Comparison of ENCODE assay signal across 16 mouse cellular contexts in the genomic region with DNA sequence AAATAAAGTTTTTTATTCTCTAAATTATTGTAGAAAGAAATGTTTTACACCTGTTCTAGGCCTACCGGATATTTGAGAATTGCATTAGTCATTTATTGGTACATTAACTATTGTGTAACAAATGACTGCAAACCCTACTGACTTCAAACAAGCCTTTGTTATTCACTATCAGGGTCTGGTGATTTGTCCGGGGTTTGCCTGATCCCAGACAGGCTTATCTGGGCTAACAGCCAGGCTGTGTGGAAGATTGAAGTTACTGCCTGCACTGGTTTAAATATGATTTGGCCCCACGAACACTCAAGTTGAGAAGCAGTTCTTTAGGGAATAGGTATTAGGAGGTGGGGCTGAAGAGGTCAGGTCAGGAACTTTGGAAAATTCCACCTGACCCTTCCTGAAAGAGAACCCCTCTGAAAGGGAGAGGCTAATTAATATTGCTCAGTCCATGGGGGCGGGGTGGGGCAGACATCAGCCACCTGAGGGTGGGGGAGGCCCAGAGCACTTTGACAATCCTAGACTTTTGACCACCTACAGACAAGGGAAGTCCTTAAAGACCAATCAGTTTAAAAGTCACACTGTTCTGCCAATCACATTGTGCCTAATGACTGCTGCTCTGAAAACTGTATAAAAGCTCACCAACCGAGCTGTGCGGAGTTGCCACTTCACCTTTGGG.
A peak's percentile ranks its signal among the peaks of the same experiment; 100 is the strongest.
DNase-seq lines count a peak whose midpoint lies in the region; ATAC-seq and TF ChIP-seq lines count a peak whose summit lies in the region.
"Had no signal": no experiment of that assay in that cellular context is flagged by ENCODE, and none has a peak within 500 bp of the region (broad histone marks: within the 10 kb centered on the region; RNA-seq: fewer than 3 reads in every experiment).

No protein-coding gene starts in this region.

- TF ChIP-seq CTCF in brain, embryonic 14.5 days (IDR thresholded peaks at IDR 0.05; ENCODE audit: borderline replicate concordance, extremely low read depth, insufficient read depth, insufficient read length): no peak
- TF ChIP-seq CTCF in midbrain, postnatal 0 days (IDR thresholded peaks at IDR 0.05): no peak

- TF ChIP-seq POLR2A in brain, embryonic 14.5 days (IDR thresholded peaks at IDR 0.05; ENCODE audit: borderline replicate concordance, extremely low read depth, insufficient read depth, insufficient read length, poor library complexity, severe bottlenecking): no peak

- H3K4me1 ChIP-seq in heart, embryonic 11.5 days (ENCODE audit: control insufficient read depth, insufficient read depth, low read length): no peaks in the 10 kb centered on the region
- 0 out of 2 replicates have a peak, but pooled peaks cover 2% of the 10 kb centered on the region for H3K4me1 ChIP-seq in midbrain, embryonic 11.5 days (ENCODE audit: control insufficient read depth, insufficient read depth, low read length)
- no peaks in the 10 kb centered on the region for H3K4me1 ChIP-seq in midbrain, embryonic 14.5 days (ENCODE audit: control insufficient read depth, insufficient read depth, low read length)
- peaks cover 4% of the 10 kb centered on the region; the same call in 1 of the 2 replicates for H3K4me1 ChIP-seq in stomach, embryonic 14.5 days (ENCODE audit: control insufficient read depth, insufficient read depth, low read length)
- no peaks in the 10 kb centered on the region for H3K4me1 ChIP-seq in midbrain, postnatal 0 days (ENCODE audit: insufficient read depth, low read length)
- H3K4me1 ChIP-seq: embryonic facial prominence, embryonic 13.5 days; forebrain, embryonic 13.5 days; hindbrain, embryonic 13.5 days; liver, embryonic 13.5 days had no signal

- no peaks in the 10 kb centered on the region for H3K9me3 ChIP-seq in heart, embryonic 11.5 days (replicated peaks; ENCODE audit: control insufficient read depth, low read length)
- no peaks in the 10 kb centered on the region for H3K9me3 ChIP-seq in midbrain, embryonic 11.5 days (ENCODE audit: control insufficient read depth, low read length)
- no peaks in the 10 kb centered on the region for H3K9me3 ChIP-seq in midbrain, embryonic 14.5 days (ENCODE audit: control insufficient read depth, low read length)
- no peaks in the 10 kb centered on the region for H3K9me3 ChIP-seq in stomach, embryonic 14.5 days (ENCODE audit: control insufficient read depth, low read depth, low read length)
- no peaks in the 10 kb centered on the region for H3K9me3 ChIP-seq in midbrain, postnatal 0 days (ENCODE audit: low read length)
- H3K9me3 ChIP-seq: embryonic facial prominence, embryonic 13.5 days; forebrain, embryonic 13.5 days; heart, embryonic 15.5 days; hindbrain, embryonic 13.5 days; liver, embryonic 13.5 days had no signal

- DNase-seq in heart, adult 18-20 months: no peak
- DNase-seq in midbrain, embryonic 11.5 days (ENCODE audit: low spot score, missing footprints): peak; percentile 82
- no peak for DNase-seq in midbrain, embryonic 14.5 days
- peak; percentile 37 for DNase-seq in brain, embryonic 14.5 days (ENCODE audit: low read depth)
- DNase-seq in left cerebral cortex, postnatal 36 days (ENCODE audit: low spot score in 2 of 2): no peak
- DNase-seq in midbrain, postnatal 0 days (ENCODE audit: low spot score): no peak
- DNase-seq: cerebellum, postnatal 25 days; liver, embryonic 13.5 days; lung, postnatal 4 days; thymus, adult 18-20 months had no signal

- ATAC-seq in heart, embryonic 11.5 days (replicated peaks; ENCODE audit: insufficient number of reproducible peaks, low FRiP score, low TSS enrichment): 0 out of 2 replicates have a peak, but pooled peaks have one; percentile 14
- ATAC-seq in midbrain, embryonic 11.5 days (ENCODE audit: low FRiP score): peak; percentile 54; the same call in 1 of the 2 replicates
- no peak for ATAC-seq in midbrain, embryonic 14.5 days (ENCODE audit: low FRiP score, low TSS enrichment)
- ATAC-seq in stomach, embryonic 14.5 days (ENCODE audit: insufficient number of reproducible peaks, insufficient read depth, low FRiP score, low read depth): peak; percentile 80
- ATAC-seq in midbrain, postnatal 0 days (ENCODE audit: low FRiP score): no peak
- ATAC-seq: forebrain, embryonic 13.5 days had no signal

- no peak overlapping the region for H3K27ac ChIP-seq in heart, embryonic 11.5 days (ENCODE audit: low read depth, low read length)
- H3K27ac ChIP-seq in midbrain, embryonic 11.5 days (ENCODE audit: low read depth, low read length): no peak overlapping the region
- H3K27ac ChIP-seq in midbrain, embryonic 14.5 days (replicated peaks; ENCODE audit: low read depth, low read length): no peak overlapping the region
- H3K27ac ChIP-seq in stomach, embryonic 14.5 days (ENCODE audit: low read length): no peak overlapping the region
- no peak overlapping the region for H3K27ac ChIP-seq in midbrain, postnatal 0 days (ENCODE audit: low read depth, low read length)
- H3K27ac ChIP-seq: embryonic facial prominence, embryonic 13.5 days; forebrain, embryonic 13.5 days; heart, embryonic 15.5 days; hindbrain, embryonic 13.5 days; liver, embryonic 13.5 days had no signal

- no peaks in the 10 kb centered on the region for H3K36me3 ChIP-seq in heart, embryonic 11.5 days (ENCODE audit: control insufficient read depth, insufficient read depth, low read length)
- no peaks in the 10 kb centered on the region for H3K36me3 ChIP-seq in midbrain, embryonic 11.5 days (ENCODE audit: control insufficient read depth, insufficient read depth, low read length)
- H3K36me3 ChIP-seq in midbrain, embryonic 14.5 days (ENCODE audit: control insufficient read depth, insufficient read depth, low read length): no peaks in the 10 kb centered on the region
- no peaks in the 10 kb centered on the region for H3K36me3 ChIP-seq in stomach, embryonic 14.5 days (ENCODE audit: control insufficient read depth, insufficient read depth, low read length)
- H3K36me3 ChIP-seq in midbrain, postnatal 0 days (ENCODE audit: insufficient read depth, low read length): no peaks in the 10 kb centered on the region
- H3K36me3 ChIP-seq: embryonic facial prominence, embryonic 13.5 days; heart, embryonic 15.5 days; hindbrain, embryonic 13.5 days; liver, embryonic 13.5 days had no signal

- H3K9ac ChIP-seq in heart, embryonic 11.5 days (ENCODE audit: low read depth, low read length): no peak overlapping the region
- no peak overlapping the region for H3K9ac ChIP-seq in midbrain, embryonic 11.5 days (ENCODE audit: low read length)
- no peak overlapping the region for H3K9ac ChIP-seq in midbrain, embryonic 14.5 days (replicated peaks; ENCODE audit: low read length)
- no peak overlapping the region for H3K9ac ChIP-seq in stomach, embryonic 14.5 days (replicated peaks; ENCODE audit: low read depth, low read length)
- H3K9ac ChIP-seq in midbrain, postnatal 0 days (replicated peaks; ENCODE audit: low read length, poor library complexity, severe bottlenecking): no peak overlapping the region
- H3K9ac ChIP-seq: embryonic facial prominence, embryonic 13.5 days; forebrain, embryonic 13.5 days; heart, embryonic 15.5 days; hindbrain, embryonic 13.5 days; liver, embryonic 13.5 days had no signal

- H3K4me3 ChIP-seq in heart, embryonic 11.5 days (ENCODE audit: low read depth, low read length): no peak overlapping the region
- no peak overlapping the region for H3K4me3 ChIP-seq in midbrain, embryonic 11.5 days (ENCODE audit: low read depth, low read length)
- H3K4me3 ChIP-seq in midbrain, embryonic 14.5 days (replicated peaks; ENCODE audit: low read depth, low read length): no peak overlapping the region
- H3K4me3 ChIP-seq in stomach, embryonic 14.5 days (ENCODE audit: low read depth, low read length): no peak overlapping the region
- H3K4me3 ChIP-seq in midbrain, postnatal 0 days (ENCODE audit: low read depth, low read length): no peak overlapping the region
- H3K4me3 ChIP-seq: embryonic facial prominence, embryonic 13.5 days; forebrain, embryonic 13.5 days; heart, embryonic 15.5 days; hindbrain, embryonic 13.5 days; liver, embryonic 13.5 days had no signal

- WGBS in heart, embryonic 11.5 days (ENCODE audit: insufficient replicate concordance): 48% methylated on average over 6 of the region's 6 CpGs
- WGBS in midbrain, embryonic 11.5 days: 52% methylated on average over 6 of the region's 6 CpGs
- 46% methylated on average over 6 of the region's 6 CpGs for WGBS in midbrain, embryonic 14.5 days
- 40% methylated on average over 6 of the region's 6 CpGs for WGBS in stomach, embryonic 14.5 days
- 53% methylated on average over 6 of the region's 6 CpGs for WGBS in midbrain, postnatal 0 days

- no peaks in the 10 kb centered on the region for H3K27me3 ChIP-seq in heart, embryonic 11.5 days (ENCODE audit: control insufficient read depth, insufficient read depth, low read length)
- no peaks in the 10 kb centered on the region for H3K27me3 ChIP-seq in midbrain, embryonic 11.5 days (ENCODE audit: control insufficient read depth, insufficient read depth, low read length)
- no peaks in the 10 kb centered on the region for H3K27me3 ChIP-seq in midbrain, embryonic 14.5 days (ENCODE audit: control insufficient read depth, insufficient read depth, low read length)
- H3K27me3 ChIP-seq in stomach, embryonic 14.5 days (ENCODE audit: control insufficient read depth, insufficient read depth, low read length): no peaks in the 10 kb centered on the region
- H3K27me3 ChIP-seq in midbrain, postnatal 0 days (ENCODE audit: insufficient read depth, low read length): no peaks in the 10 kb centered on the region
- H3K27me3 ChIP-seq: embryonic facial prominence, embryonic 13.5 days; forebrain, embryonic 13.5 days; heart, embryonic 15.5 days; hindbrain, embryonic 13.5 days; liver, embryonic 13.5 days had no signal

- H3K4me2 ChIP-seq in heart, embryonic 11.5 days: no peak overlapping the region
- H3K4me2 ChIP-seq in midbrain, embryonic 11.5 days: no peak overlapping the region
- no peak overlapping the region for H3K4me2 ChIP-seq in midbrain, embryonic 14.5 days (ENCODE audit: low read length)
- H3K4me2 ChIP-seq in stomach, embryonic 14.5 days (replicated peaks; ENCODE audit: low read depth, low read length): no peak overlapping the region
- no peak overlapping the region for H3K4me2 ChIP-seq in midbrain, postnatal 0 days (ENCODE audit: low read depth, low read length, poor library complexity, severe bottlenecking)
- H3K4me2 ChIP-seq: embryonic facial prominence, embryonic 13.5 days; forebrain, embryonic 13.5 days; heart, embryonic 15.5 days; hindbrain, embryonic 13.5 days; liver, embryonic 13.5 days had no signal

- intact Hi-C loops in left cerebral cortex, postnatal 36 days (cut with DNase I): no loop called here

Comparison
In these comparisons a context has a peak if more than half of its experiments do, and no peak if none do; other contexts are left out.
1. ATAC-seq: peak in heart, embryonic 11.5 days (single experiment), midbrain, embryonic 11.5 days (single experiment) and stomach, embryonic 14.5 days (single experiment); none in midbrain, embryonic 14.5 days (single experiment) and midbrain, postnatal 0 days (single experiment).
2. DNase-seq: peak in midbrain, embryonic 11.5 days (single experiment) and brain, embryonic 14.5 days (single experiment); none in heart, adult 18-20 months (0 of 2), midbrain, embryonic 14.5 days (single experiment), left cerebral cortex, postnatal 36 days (0 of 2) and midbrain, postnatal 0 days (single experiment).